ENCODE assay signal across 23 mouse cellular contexts in genomic region chr5:132385244-132385855, GRCm38 (mm10).
"Had no signal": no experiment of that assay in that cellular context is flagged by ENCODE, and none has a peak within 500 bp of the region (broad histone marks: within the 10 kb centered on the region; RNA-seq: fewer than 3 reads in every experiment).

No protein-coding gene starts in this region.

- H3K36me3 ChIP-seq: heart, embryonic 13.5 days; heart, embryonic 15.5 days; intestine, embryonic 15.5 days; limb, embryonic 10.5 days; limb, embryonic 12.5 days had no signal

- H3K9ac ChIP-seq: forebrain, postnatal 0 days; heart, embryonic 13.5 days; heart, embryonic 15.5 days; hindbrain, embryonic 14.5 days; intestine, embryonic 15.5 days; limb, embryonic 12.5 days had no signal

- DNase-seq: forebrain, postnatal 0 days; gastrocnemius, adult 2 months; gastrocnemius, postnatal 10 days; gastrocnemius, postnatal 25 days; heart, adult 18-20 months; heart, postnatal 14 days; heart, postnatal 36 days; kidney, adult 18-20 months; kidney, adult 8-10 months; kidney, postnatal 10 days; kidney, postnatal 25 days; kidney, postnatal 4 days had no signal

- H3K27ac ChIP-seq: gastrocnemius, adult 2 months; heart, embryonic 13.5 days; heart, embryonic 15.5 days; hindbrain, embryonic 14.5 days; intestine, embryonic 15.5 days; layer of hippocampus, adult 2 months; left cerebral cortex, adult 2 months; limb, embryonic 10.5 days; limb, embryonic 12.5 days had no signal

- ATAC-seq: forebrain, postnatal 0 days; hindbrain, embryonic 16.5 days; inflammation-experienced regulatory T-cells, adult 6 months; intestine, embryonic 15.5 days; intestine, postnatal 0 days had no signal

- H3K27me3 ChIP-seq: heart, embryonic 13.5 days; heart, embryonic 15.5 days; intestine, embryonic 15.5 days; limb, embryonic 12.5 days had no signal

- H3K4me3 ChIP-seq: gastrocnemius, adult 2 months; heart, embryonic 13.5 days; heart, embryonic 15.5 days; intestine, embryonic 15.5 days; layer of hippocampus, adult 2 months; left cerebral cortex, adult 2 months; limb, embryonic 10.5 days; limb, embryonic 12.5 days had no signal
